Mouse (Mus musculus) myocyte (in vitro differentiated cells): ENCODE results near the gene Dag1. TPM values are rescaled to one million over a fixed set of nuclear protein-coding genes. Genes with fewer than 3 reads are reported as not detected.
"Not testable (repeated sequence)": the region's sequence is repeated elsewhere in the genome, so short reads cannot be mapped to it uniquely, and the experiment has no call there.

Experiments used
- H3K27me3 ChIP-seq: one replicate; pipeline ENCODE4 v1.6.1; 2011; ENCODE audit not compliant: control insufficient read depth, insufficient read depth, insufficient read length
- H3K36me3 ChIP-seq: one replicate; pipeline ENCODE4 v1.6.1; 2011; ENCODE audit not compliant: control insufficient read depth, insufficient read depth
- H3K4me2 ChIP-seq: one replicate; pipeline ENCODE4 v1.6.1; 2011; ENCODE audit warnings: low read depth, control low read depth
- H3K4me3 ChIP-seq: one replicate; pipeline ENCODE4 v1.5.1; 2011; ENCODE audit warnings: mild to moderate bottlenecking, control low read depth, moderate library complexity
- H3K79me2 ChIP-seq: one replicate; pipeline ENCODE4 v1.6.1; 2011; ENCODE audit not compliant: control insufficient read depth, insufficient read depth
- H3ac ChIP-seq: one replicate; pipeline ENCODE4 v1.6.1; 2011; ENCODE audit not compliant: control insufficient read depth, insufficient read length
- CEBPB ChIP-seq: IDR thresholded peaks from 2 replicates; pipeline ENCODE4 v1.6.1; 2011; ENCODE audit warnings: mild to moderate bottlenecking, moderate library complexity; ENCODE audit not compliant: poor library complexity, insufficient read depth, severe bottlenecking
- E2F4 ChIP-seq: IDR thresholded peaks from one replicate; pipeline ENCODE4 v1.6.1; 2011; ENCODE audit warnings: mild to moderate bottlenecking, control low read depth, moderate library complexity; ENCODE audit not compliant: insufficient read depth
- MAX ChIP-seq: IDR thresholded peaks from one replicate; pipeline ENCODE4 v1.6.1; 2011; ENCODE audit warnings: low read depth, mild to moderate bottlenecking, control low read depth
- MYOD1 ChIP-seq, 3 experiments: IDR thresholded peaks; one replicate each; pipeline ENCODE4 v1.6.1; 2011; ENCODE audit warnings: control low read depth in 2 of 3, low read depth in 2 of 3, mild to moderate bottlenecking in 2 of 3, moderate library complexity in 1 of 3; ENCODE audit not compliant: insufficient read length in 2 of 3, control insufficient read depth in 1 of 3
- MYOG ChIP-seq, 3 experiments: IDR thresholded peaks; one replicate each; pipeline ENCODE4 v1.6.1; 2011; ENCODE audit warnings: control low read depth in 2 of 3, low read depth in 2 of 3, mild to moderate bottlenecking in 2 of 3; ENCODE audit not compliant: insufficient read length in 2 of 3, control insufficient read depth in 1 of 3, insufficient read depth in 1 of 3
- POLR2A ChIP-seq: IDR thresholded peaks from one replicate; pipeline ENCODE4 v1.6.1; 2011; ENCODE audit warnings: low read depth, mild to moderate bottlenecking, control low read depth, moderate library complexity; ENCODE audit not compliant: insufficient read length
- POLR2AphosphoS2 ChIP-seq: IDR thresholded peaks from one replicate; pipeline ENCODE4 v1.6.1; 2011; ENCODE audit warnings: low read depth, control low read depth; ENCODE audit not compliant: insufficient read length
- REST ChIP-seq: IDR thresholded peaks from one replicate; pipeline ENCODE4 v1.6.1; 2011; ENCODE audit warnings: mild to moderate bottlenecking, control low read depth, moderate library complexity; ENCODE audit not compliant: insufficient read depth, insufficient read length
- SRF ChIP-seq: IDR thresholded peaks from one replicate; pipeline ENCODE4 v1.6.1; 2011; ENCODE audit warnings: low read depth; ENCODE audit not compliant: control insufficient read depth, insufficient read length
- TCF12 ChIP-seq: IDR thresholded peaks from one replicate; pipeline ENCODE4 v1.6.1; 2011; ENCODE audit warnings: mild to moderate bottlenecking, control low read depth; ENCODE audit not compliant: poor library complexity, insufficient read depth, severe bottlenecking
- TCF3 ChIP-seq: IDR thresholded peaks from one replicate; pipeline ENCODE4 v1.6.1; 2011; ENCODE audit warnings: low read depth, control low read depth; ENCODE audit not compliant: insufficient read length
- USF1 ChIP-seq: IDR thresholded peaks from one replicate; pipeline ENCODE4 v1.6.1; 2011; ENCODE audit warnings: low read depth, mild to moderate bottlenecking, control low read depth, moderate library complexity
- polyA plus RNA-seq: library from polyadenylated mRNA; unstranded; fragments of >200 nt; fragmentation: generic; extraction: Trizol; gene quantifications from one replicate; pipeline ENCODE4 v1.2.1, GENCODE M21; 2012; ENCODE audit warnings: missing spikeins

Dag1 gene
- polyA plus RNA-seq, 1 experiment, result 195 TPM

DNA sequence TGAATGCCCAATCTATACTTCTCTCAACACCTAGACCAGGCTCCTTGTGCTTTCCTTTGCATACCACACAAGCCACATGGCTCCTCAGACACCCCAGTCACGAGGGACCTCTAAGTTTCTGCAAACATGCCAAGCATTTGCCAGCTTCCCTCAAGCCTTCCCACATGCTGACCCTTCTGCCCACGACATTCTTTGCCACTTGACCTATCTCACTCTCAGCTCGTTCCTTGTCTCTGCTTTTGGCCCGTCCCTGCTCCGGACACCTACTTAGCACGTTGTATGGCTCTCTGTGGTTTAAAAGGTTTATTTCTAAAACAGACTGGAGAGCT lies 11.5 kb upstream of the Dag1 start:
- peak overlapping the region; percentile 72 for H3K4me2 ChIP-seq
- no peak overlapping the region for H3ac ChIP-seq
- no peaks in the 10 kb centered on the region for H3K79me2 ChIP-seq
- peak in 2 of 3 experiments; percentile 68 to 81 for TF ChIP-seq MYOD1 (IDR thresholded peaks at IDR 0.05; ENCODE audit: control insufficient read depth in 1 of 3, insufficient read length in 2 of 3, low read depth in 2 of 3)
- peak; percentile 67 for TF ChIP-seq USF1
- no peak for TF ChIP-seq POLR2AphosphoS2
- peak; percentile 66 for TF ChIP-seq TCF12
- no peak for TF ChIP-seq CEBPB
- TF ChIP-seq MYOG (IDR thresholded peaks at IDR 0.05; ENCODE audit: control insufficient read depth in 1 of 3, insufficient read depth in 1 of 3, insufficient read length in 2 of 3, low read depth in 2 of 3), result peak in 2 of 3 experiments; percentile 29 to 89
- peak; percentile 40 for TF ChIP-seq TCF3
- H3K36me3 ChIP-seq, result no peaks in the 10 kb centered on the region
- H3K27me3 ChIP-seq, result no peaks in the 10 kb centered on the region
- peak overlapping the region; percentile 9 for H3K4me3 ChIP-seq

DNA sequence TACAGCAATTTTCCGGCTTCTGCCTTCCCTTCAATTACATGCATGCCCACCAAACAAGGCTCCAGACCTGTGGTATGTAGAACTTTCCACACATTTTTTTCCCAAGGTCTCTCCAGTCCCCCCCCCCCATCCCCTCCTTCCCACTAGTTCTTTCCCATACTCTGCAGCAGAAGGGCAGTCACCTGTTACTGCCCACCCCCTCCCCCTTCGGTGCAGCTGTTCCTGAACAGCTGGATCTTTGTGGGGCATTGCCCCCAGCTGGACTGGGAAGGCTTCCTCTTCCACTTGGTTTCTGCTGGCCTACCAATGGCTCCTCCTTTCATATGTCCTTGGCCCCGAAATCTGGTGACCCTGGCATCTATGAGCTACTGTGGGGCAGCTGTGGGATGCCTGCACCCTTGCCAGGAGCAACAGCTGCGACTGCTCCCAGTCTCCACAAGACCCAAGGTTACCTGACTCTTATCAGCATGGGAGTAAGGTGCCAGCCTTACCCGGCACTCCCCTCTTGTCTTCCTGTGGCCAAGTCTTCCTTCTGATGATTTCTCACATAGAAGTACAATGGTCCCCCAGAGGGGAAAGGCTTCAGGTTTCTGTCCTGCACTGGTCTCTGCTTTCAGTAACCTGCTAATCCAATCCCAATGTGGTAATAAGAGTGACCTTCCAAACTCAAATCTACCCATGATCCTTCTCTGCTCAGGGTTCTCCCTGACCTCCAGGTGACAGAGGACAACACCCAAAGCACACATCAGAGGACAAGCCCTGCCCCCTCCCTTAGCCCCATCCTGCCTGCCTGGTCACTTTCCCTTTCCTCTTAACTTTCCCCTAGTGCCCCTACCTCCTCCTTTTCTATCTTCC lies 10.9 kb upstream of the Dag1 start:
- Histone ChIP-seq H3K4me2 (peak overlapping the region; percentile 72), H3K4me3 (peak overlapping the region; percentile 9), H3K79me2 (no peaks in the 10 kb centered on the region), H3K36me3 (no peaks in the 10 kb centered on the region), H3K27me3 (no peaks in the 10 kb centered on the region), H3ac (no peak overlapping the region)
- no peak for TF ChIP-seq MAX
- no peak for TF ChIP-seq POLR2AphosphoS2
- no peak for TF ChIP-seq SRF
- TF ChIP-seq E2F4, result no peak
- TF ChIP-seq TCF3, result peak; percentile 88
- TF ChIP-seq TCF12, result peak; percentile 97
- peak in 2 of 3 experiments; percentile 78 to 97 for TF ChIP-seq MYOG (IDR thresholded peaks at IDR 0.05; ENCODE audit: control insufficient read depth in 1 of 3, insufficient read depth in 1 of 3, insufficient read length in 2 of 3, low read depth in 2 of 3)
- TF ChIP-seq USF1, result no peak
- TF ChIP-seq REST, result no peak
- TF ChIP-seq MYOD1 (IDR thresholded peaks at IDR 0.05; ENCODE audit: control insufficient read depth in 1 of 3, insufficient read length in 2 of 3, low read depth in 2 of 3), result peak in 2 of 3 experiments; percentile 69 to 89

DNA sequence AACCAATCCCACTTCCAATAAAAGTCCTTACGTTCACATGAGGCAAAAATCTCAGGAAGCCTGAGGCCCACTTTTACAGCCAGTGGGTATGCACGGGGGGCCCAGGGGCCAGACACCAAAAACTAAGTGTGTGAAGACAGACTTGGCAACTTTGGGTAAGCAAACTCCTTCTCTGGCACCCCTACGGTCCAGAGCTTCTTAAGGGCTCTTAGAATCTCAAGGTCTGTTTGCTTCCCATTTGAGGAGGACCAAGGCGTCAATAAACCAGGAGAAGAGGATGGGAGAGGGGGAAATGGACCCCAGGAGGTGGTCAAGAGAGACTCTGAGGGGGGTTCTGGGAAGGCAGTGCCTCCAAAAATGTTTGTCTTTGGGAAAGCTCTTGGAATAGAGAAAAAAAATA lies 9.7 kb upstream of the Dag1 start:
- no peaks in the 10 kb centered on the region for H3K79me2 ChIP-seq
- H3K4me3 ChIP-seq, result no peak overlapping the region
- H3K4me2 ChIP-seq, result no peak overlapping the region
- H3ac ChIP-seq, result no peak overlapping the region
- H3K27me3 ChIP-seq, result no peaks in the 10 kb centered on the region
- TF ChIP-seq MAX (no peak), POLR2AphosphoS2 (no peak), TCF12 (no peak), REST (no peak), USF1 (no peak), E2F4 (no peak), POLR2A (no peak), MYOG (IDR thresholded peaks at IDR 0.05; ENCODE audit: control insufficient read depth in 1 of 3, insufficient read depth in 1 of 3, insufficient read length in 2 of 3, low read depth in 2 of 3) (no peak), TCF3 (no peak), MYOD1 (IDR thresholded peaks at IDR 0.05; ENCODE audit: control insufficient read depth in 1 of 3, insufficient read length in 2 of 3, low read depth in 2 of 3) (no peak), CEBPB (no peak), SRF (no peak)
- H3K36me3 ChIP-seq, result no peaks in the 10 kb centered on the region

DNA sequence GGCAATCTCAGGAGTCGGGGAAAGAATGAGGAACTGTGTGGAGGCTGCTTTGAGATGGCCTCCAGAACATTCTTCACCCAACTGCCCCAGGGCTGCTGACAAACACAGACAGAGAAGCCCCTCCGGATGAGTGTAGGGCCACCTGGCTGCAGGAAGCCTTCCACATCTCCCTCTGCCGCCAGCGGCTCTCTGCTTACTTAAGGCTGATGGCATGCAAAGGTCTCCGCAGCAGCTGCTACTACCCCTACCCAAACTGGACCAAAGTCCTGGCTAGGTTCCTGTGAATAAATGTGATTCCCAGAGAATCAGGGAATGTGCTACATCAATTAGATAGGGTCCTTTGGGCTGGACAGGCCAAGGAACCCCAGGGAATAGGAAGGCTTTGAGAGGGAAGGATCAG lies 8.9 kb upstream of the Dag1 start:
- peak in 2 of 3 experiments; percentile 30 to 65 for TF ChIP-seq MYOD1 (IDR thresholded peaks at IDR 0.05; ENCODE audit: control insufficient read depth in 1 of 3, insufficient read length in 2 of 3, low read depth in 2 of 3)
- no peak for TF ChIP-seq E2F4
- peak in 1 of 3 experiments; percentile 56 for TF ChIP-seq MYOG (IDR thresholded peaks at IDR 0.05; ENCODE audit: control insufficient read depth in 1 of 3, insufficient read depth in 1 of 3, insufficient read length in 2 of 3, low read depth in 2 of 3)
- H3K36me3 ChIP-seq, result no peaks in the 10 kb centered on the region
- no peak overlapping the region for H3K4me3 ChIP-seq
- no peak overlapping the region for H3K4me2 ChIP-seq
- H3K79me2 ChIP-seq, result no peaks in the 10 kb centered on the region
- no peak overlapping the region for H3ac ChIP-seq
- no peaks in the 10 kb centered on the region for H3K27me3 ChIP-seq

- H3K4me3 ChIP-seq, result no peak overlapping the region
- H3K79me2 ChIP-seq, result no peaks in the 10 kb centered on the region
- no peaks in the 10 kb centered on the region for H3K27me3 ChIP-seq
- H3K36me3 ChIP-seq, result no peaks in the 10 kb centered on the region
- H3ac ChIP-seq, result no peak overlapping the region
- H3K4me2 ChIP-seq, result no peak overlapping the region
- TF ChIP-seq POLR2A, result no peak
These were observed 8.2 kb upstream of the Dag1 start for GRCm38 (mm10) chr9:108271941-108272340.

DNA sequence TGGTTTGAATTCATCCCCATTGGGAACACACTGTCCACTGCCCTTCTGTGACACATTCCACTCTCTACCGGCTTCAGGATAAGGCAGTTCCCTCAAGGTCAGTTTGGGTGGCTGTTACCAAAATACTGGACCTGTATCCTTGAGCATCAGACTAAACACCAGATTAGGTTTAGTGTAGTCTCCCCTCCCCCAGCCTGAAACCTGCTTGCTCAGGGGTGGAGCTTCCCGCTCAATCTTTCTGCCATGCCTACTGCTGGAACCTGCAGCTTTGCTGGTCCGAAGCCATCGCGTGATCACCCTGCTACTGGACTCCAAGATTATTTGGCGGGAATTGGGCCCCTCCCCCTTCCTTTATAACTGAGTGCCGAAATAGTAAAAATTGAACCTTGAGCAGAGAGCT lies 4.9 kb upstream of the Dag1 start:
- H3ac ChIP-seq, H3K4me3 ChIP-seq, H3K36me3 ChIP-seq, H3K79me2 ChIP-seq, H3K4me2 ChIP-seq, H3K27me3 ChIP-seq: not testable (repeated sequence)
